Mouse (Mus musculus) urinary bladder, adult 2 months (tissue): ENCODE measurements around the gene Rab7b. TPM values are rescaled to one million over a fixed set of nuclear protein-coding genes. Genes with fewer than 3 reads are reported as not detected.

Experiments
- DNase-seq: peaks from one replicate; pipeline ENCODE4 v3.0.0; 2022; ENCODE audit warnings: low spot score
- polyA plus RNA-seq: library from polyadenylated mRNA; depleted of rRNA; stranded (reverse); fragments of >200 nt; gene quantifications from 2 replicates; pipeline ENCODE4 v1.2.3, GENCODE M21; 2012

The Rab7b gene
- polyA plus RNA-seq, 1 experiment = 29.4 TPM

- no peak for DNase-seq
Measured at GRCm38 (mm10) chr1:131695308-131695707, 6.8 kb downstream of the Rab7b start.

GRCm38 (mm10) chr1:131696325-131696724 lies 7.8 kb downstream of the Rab7b start:
- DNase-seq = no peak

DNA sequence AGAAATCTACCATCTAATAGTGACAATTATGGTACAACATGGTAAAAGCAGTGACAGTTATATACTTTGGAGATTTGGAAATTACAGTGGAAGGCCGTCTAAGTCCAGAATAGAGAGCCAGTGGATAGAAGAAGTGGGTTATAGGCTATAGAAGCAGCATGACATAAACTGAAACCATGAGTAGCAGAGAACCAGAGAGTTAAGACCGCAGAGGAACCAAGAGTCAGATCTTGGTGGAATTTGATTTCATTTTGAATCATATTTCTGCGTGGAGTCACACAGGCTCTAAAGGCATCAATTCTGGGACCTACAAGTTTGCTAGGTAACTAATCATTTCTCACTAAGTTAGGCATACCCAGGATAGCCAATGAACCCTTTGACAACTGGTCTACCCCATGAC lies 10.3 kb downstream of the Rab7b start:
- DNase-seq = no peak

GRCm38 (mm10) chr1:131699642-131700041 lies 11.1 kb downstream of the Rab7b start:
- DNase-seq = no peak

- no peak for DNase-seq
Measured at GRCm38 (mm10) chr1:131700447-131700846, 12.0 kb downstream of the Rab7b start.

- no peak for DNase-seq
Measured at GRCm38 (mm10) chr1:131701391-131701790, 12.9 kb downstream of the Rab7b start.

DNA sequence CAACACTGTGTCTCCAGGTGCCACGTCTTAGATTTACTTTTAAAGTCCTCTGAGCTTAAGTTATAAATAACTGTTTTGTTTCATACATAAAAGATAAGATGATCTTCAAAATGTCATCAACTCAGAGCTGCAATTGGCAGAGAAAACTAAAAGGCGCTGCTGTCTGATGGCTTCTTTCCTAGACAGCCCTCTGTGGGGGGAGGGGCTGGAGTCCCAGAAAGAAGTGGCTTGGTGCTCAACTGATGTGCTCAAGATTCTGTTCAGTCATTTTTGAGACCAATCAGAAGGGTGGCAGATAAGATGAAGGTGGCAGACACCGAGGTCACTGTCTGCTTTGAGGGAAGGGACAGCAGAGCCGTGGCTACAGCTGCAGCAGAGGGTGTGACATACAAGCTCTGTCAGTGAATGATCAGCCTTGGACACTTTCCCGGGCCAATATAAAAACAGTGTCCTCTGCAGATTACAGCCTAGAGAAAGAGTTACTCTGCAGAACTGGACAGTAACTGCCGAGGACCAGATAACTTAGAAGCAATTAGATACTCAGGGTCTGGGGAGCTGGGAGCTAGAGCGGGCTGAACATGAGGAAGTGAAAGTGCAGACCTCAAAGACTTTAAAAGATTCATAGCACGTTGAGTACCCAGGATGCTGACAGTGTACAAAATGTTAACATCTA lies 13.7 kb downstream of the Rab7b start:
- no peak for DNase-seq

GRCm38 (mm10) chr1:131703482-131703881 lies 15.0 kb downstream of the Rab7b start:
- DNase-seq = no peak

DNA sequence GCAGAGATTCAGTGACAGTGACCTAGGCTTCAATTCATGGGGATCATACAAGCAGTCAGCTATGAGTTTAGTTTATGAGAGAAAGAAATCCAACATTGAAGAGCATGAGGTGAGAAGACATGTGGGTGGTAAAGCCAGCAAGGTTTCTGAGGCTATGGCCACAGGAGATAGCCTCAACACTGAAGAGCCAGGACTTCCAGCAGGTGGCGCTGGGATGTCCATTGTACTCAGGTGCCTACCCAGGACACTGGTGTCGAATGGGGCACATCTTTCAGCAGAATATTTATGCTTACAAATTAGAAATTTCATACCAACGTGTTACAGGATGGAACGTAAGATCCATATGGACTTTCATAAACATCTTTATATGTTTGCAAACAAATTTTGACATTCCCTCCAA lies 19.8 kb downstream of the Rab7b start:
- DNase-seq = no peak

DNA sequence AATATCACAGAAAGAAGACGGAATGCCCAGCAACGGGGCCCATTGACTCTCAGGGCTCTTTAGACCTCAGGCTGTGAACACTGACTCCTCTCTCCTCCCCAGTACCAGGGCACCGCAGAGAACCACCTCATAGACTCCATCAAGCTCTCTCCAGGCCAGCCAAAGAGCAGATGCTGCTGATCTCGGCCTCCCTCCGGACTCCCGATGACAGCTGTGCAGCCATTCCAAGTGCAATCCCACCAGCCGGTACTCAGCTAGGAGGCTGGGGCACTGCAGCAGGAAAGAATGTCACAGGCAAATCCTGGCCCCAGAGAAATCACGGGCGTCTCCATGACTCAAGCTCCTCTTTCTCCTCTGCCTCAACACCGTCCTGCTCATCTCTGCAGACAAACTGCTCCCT lies 23.0 kb downstream of the Rab7b start:
- no peak for DNase-seq

GRCm38 (mm10) chr1:131712386-131712785 lies 23.9 kb downstream of the Rab7b start:
- DNase-seq = no peak

- DNase-seq = no peak
Measured at GRCm38 (mm10) chr1:131714388-131715337, 26.2 kb downstream of the Rab7b start.

DNA sequence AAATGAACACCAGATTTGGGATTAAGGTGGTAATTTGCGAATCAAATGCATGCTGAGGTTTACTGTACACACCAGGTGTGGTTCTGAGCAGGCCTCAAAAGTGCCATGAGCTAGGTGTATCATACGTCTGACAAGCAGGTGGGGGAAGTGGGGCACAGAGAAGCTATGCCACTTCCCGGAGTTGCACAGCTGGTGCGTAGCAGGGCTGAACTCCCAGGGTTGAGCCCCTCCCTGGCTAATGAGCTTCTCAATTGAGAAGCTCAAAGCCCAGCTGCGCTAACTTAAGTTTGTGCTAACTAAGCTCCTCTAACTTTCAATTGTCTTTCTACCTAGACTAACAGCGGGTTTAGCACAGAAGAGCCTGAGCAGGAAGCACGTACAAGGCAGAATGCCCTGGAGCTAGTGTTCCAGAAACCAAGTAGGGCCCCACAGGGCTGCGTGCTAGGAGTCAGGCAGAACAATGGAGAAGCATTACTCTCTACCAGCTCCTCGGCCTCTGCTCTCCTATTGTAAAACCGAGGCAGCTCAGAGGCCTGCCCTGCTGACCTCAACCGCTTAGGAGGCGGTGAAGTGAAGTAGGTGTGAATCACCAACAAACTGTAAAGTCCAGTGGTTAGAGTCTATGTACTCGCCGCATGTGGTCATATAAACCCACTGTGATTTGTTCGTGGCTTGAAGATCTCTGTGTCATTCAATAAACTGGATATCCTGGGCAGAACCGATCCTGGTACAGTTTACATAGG lies 30.6 kb downstream of the Rab7b start:
- DNase-seq = no peak

DNA sequence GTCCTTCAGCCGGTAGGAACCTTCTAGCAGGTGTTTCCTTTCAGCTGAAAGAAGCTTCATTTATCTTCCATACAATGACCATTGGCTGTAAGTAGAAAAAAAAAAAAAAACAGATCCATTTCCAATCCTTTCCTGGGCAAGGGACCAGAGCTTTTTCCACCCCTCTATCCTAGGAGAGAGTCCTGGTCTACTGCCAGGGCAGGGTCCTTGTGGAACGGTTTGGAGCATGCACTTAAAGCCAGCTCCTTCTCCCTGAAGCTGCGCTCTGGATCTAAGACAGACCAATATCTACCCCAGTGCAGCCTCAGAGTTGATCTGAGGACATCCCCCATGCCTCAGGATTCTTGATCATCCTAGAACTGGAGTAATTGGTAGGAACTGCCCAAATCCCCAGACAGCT lies 33.5 kb downstream of the Rab7b start:
- no peak for DNase-seq

DNA sequence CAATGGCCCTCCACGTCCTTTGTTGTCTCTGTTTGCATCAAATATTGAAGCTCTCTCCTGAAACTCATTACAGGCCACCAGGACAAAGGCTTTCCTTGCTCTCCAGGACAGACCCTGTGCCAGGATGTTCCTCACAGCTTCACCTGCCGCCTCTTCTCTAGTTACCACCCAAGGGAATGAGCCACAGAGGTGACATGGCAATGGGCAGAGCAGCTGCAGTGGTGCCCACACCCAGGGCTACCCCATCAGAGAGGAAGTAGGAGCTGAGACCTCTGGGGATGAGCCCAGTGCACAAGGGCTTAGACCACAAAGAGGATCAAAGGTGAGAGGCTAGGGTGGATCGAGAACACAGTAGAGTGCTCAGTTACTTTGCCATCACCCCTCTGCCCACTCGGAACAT lies 35.1 kb downstream of the Rab7b start:
- no peak for DNase-seq

- no peak for DNase-seq
Measured at GRCm38 (mm10) chr1:131726586-131726985, 38.1 kb downstream of the Rab7b start.

GRCm38 (mm10) chr1:131730639-131731437 lies 42.3 kb downstream of the Rab7b start:
- DNase-seq = no peak

GRCm38 (mm10) chr1:131733474-131734180 lies 45.1 kb downstream of the Rab7b start:
- no peak for DNase-seq

DNA sequence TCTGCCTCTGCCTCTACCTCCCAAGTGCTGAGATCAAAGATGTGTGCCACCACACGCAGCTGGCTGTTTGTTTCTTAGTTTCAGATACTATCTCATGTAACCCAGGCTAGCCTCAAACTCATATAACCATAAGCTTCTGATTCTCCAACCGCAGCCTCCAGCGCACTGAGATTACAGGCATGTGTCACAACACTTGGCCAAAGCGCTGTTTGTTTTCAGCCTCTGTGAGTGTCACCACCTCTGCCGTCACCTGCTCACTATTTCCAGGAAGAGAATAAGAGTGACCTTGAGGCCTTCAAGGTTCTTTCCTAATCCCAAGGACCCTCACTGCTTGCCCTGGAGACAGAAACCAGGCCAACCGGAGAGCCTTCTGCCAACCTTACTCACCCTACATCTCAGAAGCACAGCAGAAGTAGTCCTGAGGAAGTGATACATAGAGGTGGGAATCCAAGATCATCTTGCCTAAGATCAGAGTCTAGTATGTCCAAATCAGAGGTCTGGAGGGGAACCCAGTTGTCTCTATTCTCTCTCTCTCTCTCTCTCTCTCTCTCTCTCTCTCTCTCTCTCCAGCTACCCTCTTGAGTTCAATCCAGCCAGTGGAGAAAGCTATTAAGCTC lies 46.3 kb downstream of the Rab7b start:
- no peak for DNase-seq

DNA sequence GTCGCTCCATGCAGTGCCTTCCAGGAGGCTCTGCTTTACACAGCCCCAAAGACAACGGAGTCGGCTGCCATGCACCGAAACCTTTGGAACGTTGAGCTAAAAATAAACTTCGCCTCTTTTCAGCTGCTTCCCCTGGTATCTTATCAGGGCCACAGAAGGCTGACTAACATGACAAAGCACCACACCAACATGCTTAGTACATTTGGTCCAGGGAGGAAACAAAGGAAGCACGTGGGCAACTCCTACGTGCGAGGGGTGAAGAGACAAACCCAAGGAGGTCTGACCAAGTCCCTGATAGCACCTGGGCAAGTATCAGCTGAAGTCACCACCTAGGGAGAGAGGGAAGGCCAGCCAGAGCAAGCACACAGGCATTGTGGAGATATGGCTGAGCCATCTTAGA lies 48.0 kb downstream of the Rab7b start:
- no peak for DNase-seq
